Mouse (Mus musculus): Measurements from ENCODE around the gene Tcf7l2.

Gene Tcf7l2

DNA sequence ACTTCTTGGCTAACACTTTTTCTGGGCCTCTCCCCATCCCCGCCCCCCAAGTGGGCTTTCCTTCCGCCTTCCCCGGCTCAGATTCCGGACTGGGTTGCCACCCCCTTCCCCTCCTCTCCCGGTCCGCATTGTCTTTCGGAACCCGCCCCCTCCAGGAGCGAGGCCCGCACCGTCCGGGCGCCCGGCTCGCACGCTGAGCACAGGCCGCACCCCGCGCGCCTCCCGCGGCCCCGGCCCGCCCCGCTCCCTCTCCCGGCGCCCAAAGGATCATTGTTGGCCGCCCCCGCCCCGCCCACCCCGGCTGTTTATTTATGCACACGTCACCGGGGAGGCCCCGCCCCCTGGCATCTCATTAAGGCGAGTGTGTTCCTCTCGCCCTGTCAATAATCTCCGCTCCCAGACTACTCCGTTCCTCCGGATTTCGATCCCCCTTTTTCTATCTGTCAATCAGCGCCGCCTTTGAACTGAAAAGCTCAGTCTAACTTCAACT, at the start of gene Tcf7l2:
Gene Tcf7l2, plus strand, starts transcription at position 382 of the 490 bp plus-strand sequence.
- ChIA-PET CTCF (interaction anchor here in 1 of 4 experiments (0.7 kb wide), 1 partner anchor 1180 kb away, joined by 3 read pairs; no protein-coding TSS in a partner anchor), POLR2A (interaction anchor here (0.6 to 3.2 kb wide), 32 partner anchors 8 to 1399 kb away, joined by 3 to 18 read pairs (median 4); no protein-coding TSS in a partner anchor)

DNA sequence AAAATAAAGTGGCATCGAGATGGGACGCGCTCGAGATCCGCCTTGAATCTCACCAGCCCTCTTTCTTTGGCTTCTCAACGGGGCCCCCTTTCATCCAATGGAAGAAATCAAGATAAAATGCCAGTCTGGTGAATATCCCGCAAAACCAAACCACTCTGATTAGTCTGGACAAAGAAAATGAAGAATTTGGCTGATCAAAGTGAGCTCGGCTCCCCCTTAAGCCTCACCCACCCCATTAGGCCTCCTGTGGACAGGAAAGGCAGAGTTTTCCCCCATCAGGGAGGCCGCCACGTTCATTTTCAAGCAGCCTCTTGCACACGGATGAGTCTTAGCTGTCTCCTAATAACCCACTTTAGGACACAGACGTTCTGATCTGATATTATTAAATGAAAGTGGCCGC, 47.0 kb upstream of the Tcf7l2 start:
- POLR2A ChIA-PET: interaction anchor here in 2 of 4 experiments (0.6 to 1.7 kb wide), 6 partner anchors 17 to 440 kb away, joined by 3 to 6 read pairs (median 3); no protein-coding TSS in a partner anchor

DNA sequence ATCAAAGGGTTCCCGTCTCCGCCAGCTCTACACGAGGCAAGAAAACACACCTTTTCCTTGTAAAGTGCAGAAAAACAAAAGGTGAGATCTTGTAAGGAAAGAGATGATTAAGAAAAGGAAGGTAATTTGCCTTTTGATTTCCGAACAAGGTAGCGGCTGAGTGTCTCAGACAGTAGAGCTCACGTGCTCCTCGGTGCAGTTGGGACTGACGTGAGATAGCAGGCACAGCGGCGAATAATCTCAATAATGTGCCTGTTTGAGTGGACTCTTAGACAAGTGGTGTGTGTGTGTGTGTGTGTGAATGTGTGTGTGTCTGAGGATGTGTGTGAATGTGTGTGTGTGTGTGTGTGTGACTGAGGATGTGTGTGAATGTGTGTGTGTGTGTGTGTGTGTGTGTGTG, 46.2 kb upstream of the Tcf7l2 start:
- ChIA-PET CTCF (no interaction called here), POLR2A (interaction anchor here in 2 of 4 experiments (0.6 to 1.5 kb wide), 3 partner anchors 16 to 439 kb away, joined by 3 to 4 read pairs (median 3); no protein-coding TSS in a partner anchor)

More for the DNA sequence above, 47.0 kb upstream of the Tcf7l2 start:
- CTCF ChIA-PET: no interaction called here

DNA sequence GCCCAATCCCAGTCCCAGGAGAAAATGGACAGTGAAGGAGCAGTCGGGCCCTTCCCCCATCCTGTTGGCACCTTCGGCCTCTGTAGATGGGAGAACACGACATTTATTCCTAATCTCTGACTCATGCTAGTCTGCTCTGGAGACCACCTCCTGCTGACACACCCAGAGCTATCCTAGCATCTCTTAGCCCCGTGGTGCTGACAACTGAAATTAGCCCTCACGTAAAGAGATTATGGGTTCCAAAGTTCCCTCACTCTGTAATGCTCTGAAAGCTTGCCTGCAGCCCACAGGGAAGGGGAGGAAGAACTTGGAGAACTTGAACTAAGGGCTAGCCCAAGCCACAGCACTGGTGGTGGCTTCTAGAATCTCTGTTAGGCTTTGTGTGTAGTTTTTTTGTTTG, 42.7 kb upstream of the Tcf7l2 start:
- ChIA-PET CTCF (no interaction called here), POLR2A (interaction anchor here in 1 of 4 experiments (0.6 kb wide), 1 partner anchor 9 kb away, joined by 3 read pairs; no protein-coding TSS in a partner anchor)

DNA sequence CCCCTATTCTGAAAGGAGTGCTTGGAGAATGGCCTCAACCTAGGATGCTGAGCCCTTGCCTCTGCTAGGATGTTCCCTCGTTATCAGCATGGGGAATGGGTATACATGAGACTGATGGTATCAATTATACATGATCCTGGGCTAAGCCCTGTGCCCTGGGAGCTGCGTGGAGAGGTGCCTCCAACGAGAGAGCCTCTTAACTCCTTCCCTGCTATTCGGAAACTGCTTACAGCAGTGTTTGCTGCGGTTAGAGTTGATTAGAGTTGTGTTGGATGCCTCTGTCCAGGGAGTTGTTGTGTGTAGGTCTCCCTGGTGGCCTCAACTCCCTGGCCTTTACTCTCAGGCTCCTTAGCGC, 41.4 kb upstream of the Tcf7l2 start:
- POLR2A ChIA-PET: interaction anchor here in 2 of 4 experiments (0.6 to 0.7 kb wide), 3 partner anchors 19 to 302 kb away, joined by 3 to 6 read pairs (median 3); no protein-coding TSS in a partner anchor
- CTCF ChIA-PET: no interaction called here

DNA sequence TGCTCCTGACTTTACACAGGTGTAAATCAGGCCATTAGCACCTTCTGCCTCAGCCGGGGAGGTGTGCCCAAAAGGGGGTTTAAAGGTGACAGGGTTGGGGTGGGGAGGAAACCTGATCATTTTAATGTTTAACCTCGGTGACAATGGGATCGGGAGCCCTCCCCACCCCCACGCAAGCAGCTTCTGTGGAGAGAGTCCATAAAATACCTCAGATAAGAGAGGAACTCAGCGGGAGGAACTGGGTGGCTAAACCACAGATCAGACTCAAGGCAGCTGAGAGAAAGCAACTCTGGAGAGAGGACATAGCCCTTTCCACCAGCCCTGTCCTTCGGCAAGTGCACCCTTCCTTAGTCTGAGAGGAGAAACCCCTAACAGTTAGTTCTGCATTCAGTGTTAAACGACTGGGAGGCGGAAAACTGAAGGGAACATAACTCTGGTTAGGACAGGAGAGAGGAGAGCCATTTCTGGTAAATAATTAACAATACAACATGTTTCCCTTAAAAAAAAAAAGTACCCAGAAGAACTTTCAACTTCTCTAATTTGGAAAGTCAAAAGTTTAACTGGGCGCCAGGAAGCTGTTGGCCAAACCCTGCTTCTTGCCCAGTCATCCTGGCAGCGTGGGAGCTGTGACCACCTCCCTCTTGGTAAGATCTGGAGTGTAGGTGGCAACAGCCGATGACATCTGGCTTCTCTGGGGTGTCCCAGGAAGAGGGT, 40.9 kb upstream of the Tcf7l2 start:
- POLR2A ChIA-PET: interaction anchor here in 1 of 4 experiments (0.7 to 1.9 kb wide), 2 partner anchors 20 to 29 kb away, joined by 3 to 7 read pairs; no protein-coding TSS in a partner anchor

DNA sequence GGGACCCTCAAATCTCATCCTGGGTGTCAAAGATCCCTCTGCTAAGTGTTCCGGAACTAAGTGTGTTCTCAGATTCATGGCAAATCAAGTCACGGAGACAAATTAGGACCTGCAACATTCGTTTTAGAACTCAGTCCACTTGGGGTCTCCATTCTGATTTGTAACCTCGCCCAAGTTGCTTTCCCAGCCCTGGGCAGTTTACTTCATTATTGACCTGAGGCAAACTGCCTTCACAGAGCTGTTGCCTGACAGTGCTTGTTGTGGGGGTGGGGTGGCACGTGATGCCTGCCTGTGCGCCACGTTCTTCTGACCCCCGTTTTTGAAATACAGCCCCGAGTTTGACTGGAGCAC, 40.4 kb upstream of the Tcf7l2 start:
- POLR2A ChIA-PET: interaction anchor here in 1 of 4 experiments (1.9 kb wide), 1 partner anchor 28 kb away, joined by 7 read pairs; no protein-coding TSS in a partner anchor
- CTCF ChIA-PET: no interaction called here

More for the DNA sequence above, 40.9 kb upstream of the Tcf7l2 start:
- CTCF ChIA-PET: no interaction called here

DNA sequence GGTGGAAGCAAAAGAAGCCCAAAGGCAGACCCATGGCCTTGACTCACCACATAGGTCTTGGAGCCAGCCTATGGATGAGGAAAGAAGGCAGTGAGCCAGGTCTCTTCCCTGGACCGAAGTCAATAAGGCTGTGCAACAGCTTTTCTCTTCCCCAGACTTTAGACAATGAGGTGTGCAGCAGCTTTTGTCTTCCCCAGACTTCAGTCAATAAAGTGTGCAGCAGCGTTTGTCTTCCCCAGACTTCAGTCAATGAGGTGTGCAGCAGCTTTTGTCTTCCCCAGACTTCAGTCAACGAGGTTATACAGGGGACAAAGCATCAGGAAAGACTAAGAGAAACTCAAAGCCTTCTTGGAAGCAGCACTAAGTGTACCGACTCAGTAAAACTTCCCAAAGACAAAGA, 39.5 kb upstream of the Tcf7l2 start:
- ChIA-PET POLR2A (interaction anchor here in 2 of 4 experiments (1.1 to 1.9 kb wide), 3 partner anchors 11 to 27 kb away, joined by 3 to 7 read pairs (median 3); no protein-coding TSS in a partner anchor), CTCF (no interaction called here)

DNA sequence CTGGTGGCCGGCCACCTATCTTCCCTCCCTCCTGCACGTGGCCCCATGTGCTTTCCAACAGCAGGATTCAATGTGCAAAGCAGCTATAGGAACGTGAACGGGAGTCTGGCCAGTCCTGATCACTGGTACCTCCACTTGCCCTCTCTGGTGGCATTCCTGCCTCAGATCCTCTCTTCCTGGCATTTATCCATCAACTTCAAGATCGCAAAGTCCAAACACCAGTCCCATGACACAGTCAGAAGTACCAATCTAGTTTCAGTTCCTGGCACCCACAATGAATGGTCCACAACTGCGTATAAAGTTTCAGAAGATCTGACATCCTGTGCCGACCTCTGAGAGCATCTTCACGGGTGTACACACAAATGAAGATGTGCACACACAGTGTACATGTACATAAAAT, 38.9 kb upstream of the Tcf7l2 start:
- ChIA-PET CTCF (no interaction called here), POLR2A (interaction anchor here in 2 of 4 experiments (1.1 to 1.9 kb wide), 3 partner anchors 10 to 27 kb away, joined by 3 to 7 read pairs (median 3); no protein-coding TSS in a partner anchor)

DNA sequence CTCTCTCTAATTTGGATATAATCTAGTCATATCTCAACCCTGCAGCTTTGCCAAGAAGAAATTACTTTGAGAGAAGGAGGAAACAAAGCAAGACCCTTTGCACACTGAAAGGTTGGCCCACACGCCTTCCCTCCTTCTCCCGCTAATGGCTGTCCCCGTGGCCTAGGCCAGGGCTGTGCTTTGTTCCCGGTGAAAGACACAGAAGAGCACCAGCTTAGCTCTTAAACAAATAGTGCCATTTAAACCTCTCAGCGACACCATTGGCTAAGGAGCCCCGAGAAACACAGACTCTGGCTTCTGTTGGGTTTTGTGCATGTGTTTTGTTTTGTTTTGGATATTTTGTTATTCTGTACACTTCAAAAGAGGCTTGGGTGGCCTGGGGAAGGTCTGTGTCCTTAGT, 37.5 kb upstream of the Tcf7l2 start:
- ChIA-PET POLR2A (interaction anchor here (0.5 to 1.9 kb wide), 12 partner anchors 8 to 428 kb away, joined by 3 to 7 read pairs (median 4); no protein-coding TSS in a partner anchor), CTCF (interaction anchor here in 1 of 4 experiments (0.6 kb wide), 2 partner anchors 91 to 468 kb away, joined by 3 read pairs; no protein-coding TSS in a partner anchor)

DNA sequence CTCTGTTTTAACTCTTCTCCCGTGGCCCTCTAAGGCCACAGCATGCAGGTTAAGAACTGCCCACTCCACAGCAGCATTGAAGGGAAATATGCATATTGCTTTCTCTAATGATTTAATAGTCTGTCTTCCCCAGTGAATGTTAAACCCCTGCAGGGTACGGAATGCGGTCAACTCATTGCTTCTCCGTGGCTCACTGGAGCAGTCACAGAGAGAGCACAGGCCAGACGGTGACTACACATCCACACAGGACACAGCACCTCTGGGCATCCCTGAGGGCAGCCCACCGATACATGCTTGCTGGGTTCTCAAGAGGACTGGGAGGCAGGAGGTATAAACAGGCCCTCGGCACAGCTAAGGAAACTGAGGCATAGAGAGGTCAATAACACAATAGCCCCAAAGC, 35.3 kb upstream of the Tcf7l2 start:
- CTCF ChIA-PET: no interaction called here

DNA sequence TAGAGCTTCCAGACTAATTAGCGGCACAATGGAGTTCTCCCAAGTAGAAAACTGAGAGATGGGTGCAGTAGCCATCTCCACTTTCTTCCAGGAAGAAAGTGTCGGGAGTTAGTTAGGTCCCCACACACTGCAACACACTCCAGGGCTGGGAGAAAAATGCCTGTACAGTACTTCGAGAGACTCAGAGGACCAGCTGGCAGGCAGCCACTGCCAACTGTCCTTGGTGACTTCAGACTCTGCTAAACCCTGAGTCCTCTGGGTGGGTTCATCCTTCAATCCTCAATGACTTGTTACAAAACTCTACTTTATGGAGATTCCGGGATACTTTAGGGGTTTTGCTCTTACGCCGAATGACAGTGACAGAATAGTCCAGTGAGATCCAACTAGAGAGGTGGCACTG, 34.8 kb upstream of the Tcf7l2 start:
- ChIA-PET CTCF (no interaction called here), POLR2A (interaction anchor here in 3 of 4 experiments (0.5 to 0.8 kb wide), 4 partner anchors 8 to 374 kb away, joined by 3 to 5 read pairs (median 3); no protein-coding TSS in a partner anchor)

More for the DNA sequence above, 35.3 kb upstream of the Tcf7l2 start:
- POLR2A ChIA-PET: interaction anchor here in 3 of 4 experiments (0.5 to 0.8 kb wide), 3 partner anchors 8 to 374 kb away, joined by 3 to 5 read pairs (median 3); no protein-coding TSS in a partner anchor

DNA sequence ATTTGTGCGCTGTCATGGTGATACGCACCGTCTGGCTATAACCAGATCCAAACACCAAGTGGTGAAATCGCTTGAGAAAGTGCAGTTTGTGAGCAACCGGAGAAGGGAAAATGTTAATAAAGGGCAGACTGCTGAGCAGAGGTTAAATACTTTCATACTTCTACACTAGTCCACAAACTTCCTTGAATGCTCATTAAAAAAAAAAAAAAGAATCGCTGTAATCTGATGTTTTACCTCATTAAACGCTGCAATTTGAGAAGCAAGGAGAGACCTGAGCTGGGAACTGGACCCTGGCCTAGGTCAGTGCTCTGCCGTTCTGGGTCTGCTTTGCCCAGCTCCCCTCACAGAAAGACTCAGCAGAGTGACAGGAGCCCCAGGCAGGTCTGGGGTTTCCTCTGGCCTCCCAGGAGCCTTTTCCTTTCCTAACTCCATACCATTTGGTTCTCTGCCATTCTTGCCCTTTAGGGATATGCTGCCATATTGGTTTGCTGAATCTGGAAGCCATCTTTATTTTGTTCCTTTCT, 33.5 kb upstream of the Tcf7l2 start:
- ChIA-PET CTCF (interaction anchor here in 2 of 4 experiments (0.5 to 0.6 kb wide), 2 partner anchors 205 to 440 kb away, joined by 3 to 10 read pairs; no protein-coding TSS in a partner anchor), POLR2A (interaction anchor here (0.5 to 3.1 kb wide), 8 partner anchors 9 to 96 kb away, joined by 3 to 11 read pairs (median 3); no protein-coding TSS in a partner anchor)

DNA sequence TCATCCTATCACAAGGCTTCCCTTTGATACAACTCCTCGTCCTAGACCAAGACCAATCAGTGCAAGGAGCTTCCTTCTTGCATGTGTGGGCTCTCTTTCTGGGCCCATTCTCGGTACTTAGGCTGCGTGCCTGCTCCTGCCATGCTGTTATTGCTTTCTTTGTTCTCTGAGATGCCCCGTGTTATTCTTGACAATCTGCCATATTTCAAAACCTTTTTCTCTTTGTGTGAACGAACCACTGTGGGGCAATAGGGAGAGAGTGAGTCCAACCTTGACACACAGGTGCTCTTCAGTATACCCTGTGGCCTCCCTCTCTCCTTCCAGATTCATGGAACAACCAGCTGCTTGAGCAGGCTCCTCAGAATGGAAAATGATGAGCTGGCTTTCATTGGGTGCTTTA, 30.8 kb upstream of the Tcf7l2 start:
- POLR2A ChIA-PET: interaction anchor here in 1 of 4 experiments (1.8 to 2.7 kb wide), 2 partner anchors 14 to 68 kb away, joined by 5 to 8 read pairs; no protein-coding TSS in a partner anchor
- CTCF ChIA-PET: no interaction called here

DNA sequence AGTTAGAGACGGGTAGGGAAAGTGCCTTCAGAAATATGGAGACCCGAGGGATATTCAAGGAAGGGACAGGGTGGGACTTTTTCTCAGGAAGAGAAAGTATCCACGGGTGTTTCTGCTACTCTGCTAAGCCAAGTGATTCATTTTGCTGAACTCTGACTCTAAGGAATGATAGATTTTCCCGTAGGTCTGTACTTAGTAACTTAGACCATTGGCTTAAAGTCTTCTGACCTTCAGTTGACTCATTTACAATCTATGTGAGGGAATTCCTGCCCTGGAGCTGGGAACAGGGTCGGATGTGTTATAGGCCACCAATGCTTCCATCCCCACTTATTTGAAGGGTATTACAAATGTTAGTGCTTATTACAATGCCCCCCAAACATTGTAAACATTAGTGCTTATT, 29.9 kb upstream of the Tcf7l2 start:
- CTCF ChIA-PET: interaction anchor here in 2 of 4 experiments (0.6 to 1.6 kb wide), 3 partner anchors 141 to 379 kb away, joined by 3 to 7 read pairs (median 3); no protein-coding TSS in a partner anchor

DNA sequence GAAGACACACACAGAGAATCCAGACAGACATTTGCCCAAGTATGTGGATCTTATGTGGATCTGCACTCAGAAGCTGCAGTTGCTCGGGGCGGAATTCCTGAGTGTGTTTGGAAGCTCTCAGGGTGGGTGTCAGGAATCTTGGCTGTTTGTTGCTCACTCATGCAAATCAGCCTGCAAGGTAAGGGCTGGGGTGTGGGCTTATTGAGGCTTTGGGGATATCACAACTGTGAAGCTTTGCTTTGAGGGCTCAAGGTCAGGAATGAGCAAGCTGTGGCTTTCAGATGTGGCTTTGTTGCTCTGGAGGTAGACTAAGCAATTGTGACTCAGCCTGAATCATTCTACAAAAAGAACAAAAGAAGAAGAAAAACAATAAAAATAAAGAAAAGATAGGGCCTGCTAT, 28.9 kb upstream of the Tcf7l2 start:
- ChIA-PET POLR2A (interaction anchor here (0.6 to 4.1 kb wide), 39 partner anchors 8 to 1066 kb away, joined by 3 to 34 read pairs (median 4); partner anchors contain the start of gene Tcf7l2 (in 2 of the 4)), CTCF (interaction anchor here in 3 of 4 experiments (0.5 to 1.6 kb wide), 3 partner anchors 166 to 380 kb away, joined by 3 to 7 read pairs (median 7); no protein-coding TSS in a partner anchor)

More for the DNA sequence above, 29.9 kb upstream of the Tcf7l2 start:
- POLR2A ChIA-PET: interaction anchor here in 3 of 4 experiments (0.5 to 4.1 kb wide), 28 partner anchors 8 to 593 kb away, joined by 3 to 34 read pairs (median 4); partner anchors contain the start of gene Tcf7l2 (in 2 of the 3)

DNA sequence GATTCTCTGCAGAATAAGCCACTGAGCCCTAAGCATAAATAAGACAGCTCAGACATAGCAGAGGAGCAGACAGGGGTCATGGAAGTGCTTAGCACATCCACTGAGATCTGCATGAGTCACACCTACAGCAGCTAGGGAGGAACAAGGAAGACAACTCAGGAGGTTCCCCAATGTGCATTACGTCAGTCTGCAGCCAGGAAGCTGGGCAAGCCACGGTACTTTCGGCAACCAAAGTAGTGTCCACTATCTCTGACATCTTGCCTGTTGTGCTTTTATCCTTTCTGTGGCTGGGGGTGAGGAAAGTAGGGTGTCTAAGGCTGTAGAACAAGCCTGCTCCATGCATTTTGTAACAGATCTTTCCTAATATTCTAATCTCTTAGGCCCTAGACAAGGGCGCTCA, 27.6 kb upstream of the Tcf7l2 start:
- POLR2A ChIA-PET: interaction anchor here in 3 of 4 experiments (0.6 to 4.1 kb wide), 19 partner anchors 7 to 951 kb away, joined by 3 to 34 read pairs (median 3); no protein-coding TSS in a partner anchor
- CTCF ChIA-PET: no interaction called here

DNA sequence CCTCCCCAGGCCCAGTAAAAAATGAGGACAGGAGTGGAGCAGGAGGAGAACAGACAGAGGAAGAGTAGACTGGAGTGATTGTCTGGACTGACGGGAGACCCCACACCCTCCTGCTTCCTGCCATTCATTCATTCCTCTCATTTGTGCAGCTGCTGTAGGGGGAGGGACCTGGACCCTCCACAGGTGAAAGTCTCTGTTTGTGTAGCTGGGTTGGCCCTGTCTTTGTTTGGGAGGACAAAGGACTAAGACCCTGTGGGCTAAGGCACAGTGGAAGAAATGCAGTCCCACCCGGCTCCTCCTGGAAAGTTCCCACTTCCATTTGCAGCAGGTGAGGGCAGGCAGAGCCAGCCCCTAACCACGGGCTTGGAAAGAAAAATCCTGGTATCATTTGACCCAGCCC, 27.0 kb upstream of the Tcf7l2 start:
- ChIA-PET POLR2A (interaction anchor here (0.6 to 4.9 kb wide), 33 partner anchors 8 to 1642 kb away, joined by 3 to 38 read pairs (median 3); partner anchors contain the start of gene Tcf7l2 (in 1 of the 4)), CTCF (interaction anchor here in 1 of 4 experiments (0.8 kb wide), 1 partner anchor 75 kb away, joined by 3 read pairs; no protein-coding TSS in a partner anchor)
